Mouse (Mus musculus) 3T3-L1 (cell line): Measurements from ENCODE around the gene Tmem268.
A peak's percentile ranks its signal among the peaks of the same experiment; 100 is the strongest.

ENCODE experiments used
- DNase-seq: peaks from one replicate; pipeline ENCODE4 v3.0.0-alpha.2; 2015; ENCODE audit warnings: low read depth, low spot score

Tmem268 gene

DNA sequence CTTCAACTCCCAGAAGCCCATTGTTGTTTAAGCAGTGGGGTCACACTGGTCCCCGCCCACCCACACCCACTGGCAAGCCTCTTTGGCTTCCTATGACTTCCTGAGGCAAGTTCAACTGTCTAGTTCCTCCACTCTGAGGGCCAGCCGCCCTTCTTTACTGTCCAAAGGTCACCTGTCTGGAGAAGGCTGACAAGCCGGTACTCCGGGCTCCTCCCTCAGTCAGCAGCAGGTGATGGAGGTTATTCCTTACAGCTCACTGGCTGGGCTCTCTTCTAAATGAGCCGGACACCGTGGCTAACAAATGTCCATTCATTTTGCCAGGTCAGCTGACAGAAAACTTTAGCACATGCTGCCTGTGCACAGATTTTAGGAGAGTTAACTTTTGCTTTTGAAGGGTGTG, 42.2 kb downstream of the Tmem268 start:
- no peak for DNase-seq

DNA sequence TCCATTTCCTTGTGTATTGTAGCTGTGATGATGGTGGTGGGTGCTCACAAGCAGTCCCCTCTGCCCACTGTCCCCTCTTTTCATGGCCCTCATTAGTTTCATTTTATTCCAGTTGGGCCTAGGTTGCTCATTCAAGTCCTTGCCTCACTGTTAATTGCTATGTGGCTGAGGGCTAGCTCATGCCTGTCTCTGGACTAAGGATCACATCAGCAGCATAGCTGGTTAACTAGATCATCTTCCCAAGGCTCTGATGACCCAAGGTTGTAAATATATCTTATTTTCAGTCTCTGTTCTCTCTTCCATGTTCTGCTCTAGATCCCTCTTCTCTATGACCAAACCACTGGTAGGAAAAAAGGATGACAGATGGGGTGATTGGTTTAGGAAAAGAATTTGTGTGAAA, 42.7 kb downstream of the Tmem268 start:
- no peak for DNase-seq

DNA sequence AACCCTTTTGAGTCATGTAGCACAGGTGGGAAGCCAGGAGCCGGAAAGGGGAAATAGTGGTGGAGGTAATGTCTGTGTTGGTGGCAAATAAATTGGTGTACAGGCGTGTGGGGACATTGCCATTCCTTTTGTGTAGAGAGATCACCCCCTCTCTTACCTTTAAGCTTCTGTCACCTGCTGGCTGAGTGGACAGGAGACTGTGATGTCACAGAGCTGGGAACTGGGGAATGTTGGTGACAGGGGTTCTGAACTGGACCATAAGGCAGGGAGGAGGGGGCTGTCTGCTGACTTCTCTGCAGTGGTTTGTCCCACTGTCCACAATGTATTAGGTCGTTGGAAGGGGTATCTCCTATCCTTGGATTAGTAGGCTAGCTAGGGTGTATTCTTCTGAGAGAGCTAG, 46.4 kb downstream of the Tmem268 start, which contains the start of gene Gm11213:
Gene Gm11213, minus strand, starts transcription at position 317 of the 400 bp plus-strand sequence.
- DNase-seq: no peak

DNA sequence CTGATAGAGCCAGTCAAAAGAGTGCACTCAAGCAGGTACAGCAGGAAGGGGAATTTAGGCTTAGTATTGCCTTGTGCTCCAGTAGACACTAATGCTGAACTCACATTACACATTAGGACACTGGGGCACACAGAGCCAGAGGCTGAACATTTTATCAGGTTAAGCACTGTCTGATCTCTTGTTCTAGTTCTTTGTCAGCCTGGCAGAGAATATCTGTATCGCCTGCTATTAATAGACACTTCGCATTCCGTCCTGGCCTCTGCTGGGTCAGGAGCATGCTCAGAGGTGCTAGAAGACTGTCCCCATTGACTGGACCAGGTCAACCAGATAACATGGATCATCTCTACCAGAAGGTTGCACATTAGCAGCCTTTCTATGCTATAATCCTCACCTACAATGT, 47.0 kb downstream of the Tmem268 start:
- DNase-seq: no peak

DNA sequence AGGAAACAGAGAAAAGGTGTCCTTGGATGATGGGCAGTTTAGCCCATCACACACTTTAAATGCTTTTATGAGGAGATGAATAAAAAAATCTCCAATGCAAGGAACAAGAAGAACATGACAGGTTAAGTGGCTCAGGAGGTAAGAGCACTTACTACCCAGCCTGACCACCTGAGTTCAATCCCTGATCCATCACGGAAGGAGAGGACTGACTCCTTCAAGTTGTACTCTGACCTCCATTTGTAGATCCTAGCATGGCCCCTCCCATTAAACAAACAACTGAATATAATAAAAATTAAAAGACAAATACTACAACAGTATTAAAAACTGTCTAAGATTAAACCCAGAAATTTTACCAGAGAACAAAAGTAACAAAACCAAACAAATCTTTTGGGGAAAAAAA, 47.4 kb downstream of the Tmem268 start:
- no peak for DNase-seq

DNA sequence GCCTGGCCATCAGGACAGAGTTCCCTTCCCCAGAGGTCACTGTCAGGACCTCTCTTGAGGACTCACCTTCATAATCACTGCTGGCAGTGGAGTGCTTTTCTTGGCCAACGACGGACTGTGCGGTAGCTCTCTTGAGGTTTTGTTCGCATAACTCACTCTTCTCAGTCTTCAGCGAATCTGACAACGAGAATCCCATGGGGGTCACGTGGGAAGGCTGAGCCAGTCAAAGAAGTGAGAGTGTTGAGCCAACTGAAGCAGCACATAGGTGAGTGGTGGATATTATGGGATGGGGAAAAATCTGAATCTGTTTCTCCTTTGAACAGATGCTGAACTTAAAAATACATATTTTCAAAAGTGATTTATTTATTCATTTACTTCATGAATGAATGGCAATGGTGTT, 49.8 kb downstream of the Tmem268 start:
- no peak for DNase-seq

DNA sequence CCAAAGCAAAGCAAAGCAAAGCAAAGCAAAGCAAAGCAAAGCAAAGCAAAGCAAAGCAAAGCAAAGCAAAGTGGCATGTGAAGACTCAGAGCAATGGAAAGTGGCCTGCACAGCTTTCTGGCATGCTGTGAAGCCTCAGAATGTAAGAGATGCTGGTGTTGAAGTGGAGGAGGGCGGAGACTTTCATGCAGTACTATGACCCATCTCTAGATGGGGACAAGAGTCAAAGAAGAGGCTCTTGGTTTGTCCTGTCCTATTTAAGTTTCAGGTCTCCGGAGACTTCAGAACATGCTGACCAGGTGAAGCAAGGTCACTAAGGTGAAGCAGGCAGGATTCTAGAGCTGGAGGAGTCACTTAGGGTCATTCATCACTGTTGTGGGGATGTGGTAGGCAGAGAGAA, 63.3 kb downstream of the Tmem268 start:
- DNase-seq: peak; percentile 66

DNA sequence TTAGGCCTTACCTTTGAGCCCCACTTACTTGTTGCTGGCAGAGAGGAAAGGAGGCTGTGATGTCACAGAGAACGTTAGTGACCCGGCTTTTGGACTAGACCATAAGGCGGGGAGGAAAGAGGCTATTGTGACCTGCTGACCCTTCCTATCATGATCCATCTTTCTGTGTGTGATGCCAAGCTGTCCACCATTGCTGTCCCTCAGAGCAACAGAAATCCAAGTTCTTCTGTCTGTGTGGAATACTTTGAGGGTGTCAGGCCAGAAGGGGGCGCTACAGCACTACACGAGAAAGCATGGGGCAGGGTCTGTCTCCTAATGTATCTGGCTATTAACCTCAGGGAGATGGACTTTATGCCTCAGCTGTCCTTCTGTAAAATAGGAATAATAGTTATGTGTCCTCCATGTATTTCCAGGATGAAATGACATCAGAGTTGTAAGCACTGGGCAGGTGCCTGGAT, 63.8 kb downstream of the Tmem268 start, which contains the start of gene Tex48:
Gene Tex48, minus strand, starts transcription at position 51 of the 458 bp plus-strand sequence.
- peak; percentile 65 for DNase-seq

DNA sequence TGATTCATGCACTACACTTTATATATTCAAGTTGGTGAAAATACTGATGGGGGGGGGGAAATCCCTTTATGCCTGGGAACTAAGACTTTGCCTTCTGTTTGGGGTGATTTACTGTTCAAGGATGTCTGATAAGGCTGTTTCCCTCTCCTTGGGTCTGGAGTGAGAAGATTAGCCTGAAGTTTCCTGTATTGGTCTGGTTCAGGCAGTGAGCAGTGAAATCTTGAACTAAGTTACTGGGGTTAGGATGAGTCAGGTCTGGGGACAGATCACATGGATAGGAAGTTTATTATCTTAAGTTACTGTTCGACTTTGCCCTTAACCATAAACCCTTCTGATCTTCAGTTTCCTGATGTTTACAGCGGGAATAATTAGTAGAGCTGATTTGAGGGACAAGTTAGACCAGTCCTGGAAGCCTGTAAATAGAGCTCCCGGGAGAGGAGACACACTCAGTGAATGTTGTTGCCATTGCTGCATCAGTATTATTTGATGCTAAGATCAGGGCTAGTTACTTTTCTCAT, 67.0 kb downstream of the Tmem268 start:
- DNase-seq: no peak

DNA sequence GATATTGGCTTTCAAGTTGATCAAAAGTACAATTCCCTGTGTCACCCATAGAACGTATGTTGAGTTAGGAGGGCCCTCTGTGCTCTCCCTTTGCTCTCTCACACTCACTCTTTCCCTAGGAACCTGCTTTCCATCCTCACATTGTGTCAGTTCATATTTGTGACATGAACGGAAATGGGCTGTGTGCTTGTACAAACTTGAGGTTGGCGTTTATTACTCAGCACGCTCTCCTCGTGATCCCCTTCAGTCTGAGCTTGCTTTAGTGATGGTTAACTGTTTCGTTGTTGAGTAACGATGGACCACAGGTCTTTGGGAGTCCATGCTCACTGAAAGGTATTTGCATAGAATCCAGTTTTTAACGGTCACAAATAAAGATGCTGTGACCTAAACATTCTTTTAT, 68.5 kb downstream of the Tmem268 start:
- no peak for DNase-seq

DNA sequence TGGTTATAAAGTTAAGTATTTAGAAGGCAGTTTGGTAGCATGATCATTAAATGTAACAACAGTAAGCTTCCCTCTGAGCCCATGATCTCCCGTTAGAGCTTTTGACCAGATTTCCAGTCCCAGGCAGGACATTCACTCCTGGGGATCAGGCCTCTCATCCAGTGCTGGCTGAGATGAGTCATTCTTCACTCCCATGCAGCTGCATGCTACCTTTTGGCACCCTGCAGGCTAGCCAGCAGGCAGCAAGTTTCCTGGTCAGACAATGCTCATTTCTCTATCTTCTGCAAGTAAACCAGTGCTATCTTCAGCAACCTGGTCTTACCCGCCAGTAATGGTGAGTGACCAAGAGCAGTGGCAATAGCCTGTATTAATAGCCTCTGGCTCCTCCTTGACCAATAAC, 74.6 kb downstream of the Tmem268 start:
- peak; percentile 61 for DNase-seq
